Mouse (Mus musculus) neural tube, embryonic 15.5 days (tissue): Measurements from ENCODE around the gene Atp10b. TPM values are rescaled to one million over a fixed set of nuclear protein-coding genes. Genes with fewer than 3 reads are reported as not detected.
"Not testable (repeated sequence)": the region's sequence is repeated elsewhere in the genome, so short reads cannot be mapped to it uniquely, and the experiment has no call there.

Source experiments
- ATAC-seq: fragments of 200-750 bp; cut with Nextera tagmentation; 2 replicates; pipeline ENCODE4 v1.8.0; 2017; ENCODE audit warnings: mild to moderate bottlenecking, moderate TSS enrichment, moderate library complexity; ENCODE audit not compliant: low FRiP score
- H3K27ac ChIP-seq: fragments of 300-500 bp; sonication (generic); replicated peaks from 2 replicates; pipeline ENCODE4 v1.5.1; 2015; ENCODE audit warnings: mild to moderate bottlenecking, inconsistent platforms
- H3K27me3 ChIP-seq: fragments of 300-500 bp; sonication (generic); replicated peaks from 2 replicates; pipeline ENCODE4 v1.6.1; 2015; ENCODE audit warnings: inconsistent platforms
- H3K36me3 ChIP-seq: fragments of 300-500 bp; sonication (generic); 2 replicates; pipeline ENCODE4 v1.6.1; 2015; ENCODE audit warnings: inconsistent platforms
- H3K4me1 ChIP-seq: fragments of 300-500 bp; sonication (generic); 2 replicates; pipeline ENCODE4 v1.6.1; 2015; ENCODE audit warnings: inconsistent platforms
- H3K4me2 ChIP-seq: fragments of 300-500 bp; sonication (generic); 2 replicates; pipeline ENCODE4 v1.6.1; 2015; ENCODE audit warnings: inconsistent platforms, mild to moderate bottlenecking, moderate library complexity
- H3K4me3 ChIP-seq: fragments of 300-500 bp; sonication (generic); replicated peaks from 2 replicates; pipeline ENCODE4 v1.5.1; 2015; ENCODE audit warnings: mild to moderate bottlenecking, inconsistent platforms
- H3K9ac ChIP-seq: fragments of 300-500 bp; sonication (generic); replicated peaks from 2 replicates; pipeline ENCODE4 v1.6.1; 2015; ENCODE audit warnings: mild to moderate bottlenecking, inconsistent platforms
- H3K9me3 ChIP-seq: fragments of 300-500 bp; sonication (generic); replicated peaks from 2 replicates; pipeline ENCODE4 v1.6.1; 2016; ENCODE audit warnings: inconsistent platforms
- WGBS: fragments of 180-500 bp; shearing (Covaris S2); methylation state at CpG from one replicate; pipeline ENCODE4 v1.1.7; 2015; ENCODE audit warnings: mixed read lengths; 5-methylcytosine and 5-hydroxymethylcytosine counted together
- polyA plus RNA-seq: library from polyadenylated mRNA; unstranded; fragments of >200 nt; fragmentation: Nextera tagmentation; extraction: Ambion mirVana; gene quantifications from 2 replicates; pipeline ENCODE4 v1.2.1, GENCODE M21; 2015

Gene Atp10b
- 0.15 and 0.41 TPM in 2 replicates for polyA plus RNA-seq

GRCm38 (mm10) chr11:43149577-43149976 lies at the start of gene Atp10b:
Gene Atp10b, plus strand, starts transcription at chr11:43149877.
- WGBS = 70% methylated on average over 1 of the region's 1 CpGs
- H3K4me1 ChIP-seq = no peaks in the 10 kb centered on the region
- ATAC-seq = no peak
- no peak within 1 kb of the TSS for H3K4me2 ChIP-seq
- H3K4me3 ChIP-seq = no peak within 1 kb of the TSS
- no peaks in the 10 kb centered on the region for H3K27me3 ChIP-seq
- no peak within 1 kb of the TSS for H3K27ac ChIP-seq
- no peak within 1 kb of the TSS for H3K9ac ChIP-seq
- H3K36me3 ChIP-seq = no peaks in the 10 kb centered on the region
- no peaks in the 10 kb centered on the region for H3K9me3 ChIP-seq

- H3K27ac ChIP-seq = no peak overlapping the region
- WGBS = 61% methylated on average over 1 of the region's 1 CpGs
- no peaks in the 10 kb centered on the region for H3K27me3 ChIP-seq
- ATAC-seq = no peak
- no peak overlapping the region for H3K4me2 ChIP-seq
- H3K9ac ChIP-seq = no peak overlapping the region
- H3K36me3 ChIP-seq = no peaks in the 10 kb centered on the region
- no peaks in the 10 kb centered on the region for H3K4me1 ChIP-seq
- no peaks in the 10 kb centered on the region for H3K9me3 ChIP-seq
- no peak overlapping the region for H3K4me3 ChIP-seq
These were observed 48.3 kb upstream of the Atp10b start for GRCm38 (mm10) chr11:43101357-43101756.

- 90% methylated on average over 4 of the region's 4 CpGs for WGBS
- H3K27me3 ChIP-seq = no peaks in the 10 kb centered on the region
These were observed 23.7 kb upstream of the Atp10b start for GRCm38 (mm10) chr11:43125908-43126477.

GRCm38 (mm10) chr11:43126573-43126972 lies 23.1 kb upstream of the Atp10b start:
- H3K27ac ChIP-seq, H3K9ac ChIP-seq, ATAC-seq, H3K9me3 ChIP-seq, H3K36me3 ChIP-seq, H3K4me3 ChIP-seq, H3K4me1 ChIP-seq, H3K27me3 ChIP-seq, H3K4me2 ChIP-seq: not testable (repeated sequence)
- 80% methylated on average over 11 of the region's 12 CpGs for WGBS

More at GRCm38 (mm10) chr11:43125908-43126477, 23.7 kb upstream of the Atp10b start:
- H3K27ac ChIP-seq = no peak overlapping the region
- no peak overlapping the region for H3K4me3 ChIP-seq
- H3K4me2 ChIP-seq = no peak overlapping the region
- H3K4me1 ChIP-seq = no peaks in the 10 kb centered on the region
- no peak for ATAC-seq
- 0 out of 2 replicates have a peak, but pooled peaks cover 3% of the 10 kb centered on the region for H3K9me3 ChIP-seq
- no peaks in the 10 kb centered on the region for H3K36me3 ChIP-seq
- no peak overlapping the region for H3K9ac ChIP-seq

GRCm38 (mm10) chr11:43141296-43141695 lies 8.4 kb upstream of the Atp10b start:
- H3K9me3 ChIP-seq = no peaks in the 10 kb centered on the region
- no peak overlapping the region for H3K4me2 ChIP-seq
- 98% methylated on average over 1 of the region's 1 CpGs for WGBS
- no peaks in the 10 kb centered on the region for H3K27me3 ChIP-seq
- H3K36me3 ChIP-seq = no peaks in the 10 kb centered on the region
- no peaks in the 10 kb centered on the region for H3K4me1 ChIP-seq
- no peak overlapping the region for H3K4me3 ChIP-seq
- no peak for ATAC-seq
- H3K9ac ChIP-seq = no peak overlapping the region
- H3K27ac ChIP-seq = no peak overlapping the region

- no peaks in the 10 kb centered on the region for H3K36me3 ChIP-seq
- no peak overlapping the region for H3K4me2 ChIP-seq
- no peaks in the 10 kb centered on the region for H3K9me3 ChIP-seq
- H3K4me1 ChIP-seq = no peaks in the 10 kb centered on the region
- no peak overlapping the region for H3K9ac ChIP-seq
- H3K27ac ChIP-seq = no peak overlapping the region
- no peak overlapping the region for H3K4me3 ChIP-seq
- H3K27me3 ChIP-seq = no peaks in the 10 kb centered on the region
- ATAC-seq = no peak
- WGBS = 94% methylated on average over 1 of the region's 1 CpGs
These were observed 6.9 kb upstream of the Atp10b start for GRCm38 (mm10) chr11:43142811-43143210.

- no peak overlapping the region for H3K4me2 ChIP-seq
- WGBS = 89% methylated on average over 1 of the region's 1 CpGs
- H3K27ac ChIP-seq = no peak overlapping the region
- no peaks in the 10 kb centered on the region for H3K9me3 ChIP-seq
- H3K36me3 ChIP-seq = no peaks in the 10 kb centered on the region
- ATAC-seq = no peak
- no peaks in the 10 kb centered on the region for H3K27me3 ChIP-seq
- no peak overlapping the region for H3K9ac ChIP-seq
- H3K4me1 ChIP-seq = no peaks in the 10 kb centered on the region
- H3K4me3 ChIP-seq = no peak overlapping the region
These were observed 5.5 kb upstream of the Atp10b start for GRCm38 (mm10) chr11:43144178-43144577.

GRCm38 (mm10) chr11:43144882-43145281 lies 4.8 kb upstream of the Atp10b start:
- H3K27ac ChIP-seq, H3K4me3 ChIP-seq, ATAC-seq, H3K9me3 ChIP-seq, H3K27me3 ChIP-seq, H3K36me3 ChIP-seq, H3K9ac ChIP-seq, H3K4me2 ChIP-seq, H3K4me1 ChIP-seq: not testable (repeated sequence)
- WGBS = 37% methylated on average over 2 of the region's 2 CpGs

GRCm38 (mm10) chr11:43147380-43147779 lies 2.3 kb upstream of the Atp10b start:
- H3K9me3 ChIP-seq = no peaks in the 10 kb centered on the region
- no peak for ATAC-seq
- no peak overlapping the region for H3K9ac ChIP-seq
- no peak overlapping the region for H3K27ac ChIP-seq
- 77% methylated on average over 2 of the region's 2 CpGs for WGBS
- no peaks in the 10 kb centered on the region for H3K36me3 ChIP-seq
- H3K27me3 ChIP-seq = no peaks in the 10 kb centered on the region
- no peaks in the 10 kb centered on the region for H3K4me1 ChIP-seq
- H3K4me3 ChIP-seq = no peak overlapping the region
- H3K4me2 ChIP-seq = no peak overlapping the region

- Histone ChIP-seq H3K9me3 (no peaks in the 10 kb centered on the region), H3K4me1 (no peaks in the 10 kb centered on the region), H3K27ac (no peak overlapping the region), H3K4me3 (no peak overlapping the region), H3K4me2 (no peak overlapping the region), H3K27me3 (no peaks in the 10 kb centered on the region), H3K9ac (no peak overlapping the region), H3K36me3 (no peaks in the 10 kb centered on the region)
- ATAC-seq = no peak
- WGBS = 83% methylated on average over 1 of the region's 1 CpGs
These were observed 1.3 kb upstream of the Atp10b start for GRCm38 (mm10) chr11:43148341-43148740.

GRCm38 (mm10) chr11:43155004-43155403 lies 5.3 kb downstream of the Atp10b start:
- no peak for ATAC-seq
- Histone ChIP-seq H3K27ac (no peak overlapping the region), H3K4me2 (no peak overlapping the region), H3K9ac (no peak overlapping the region), H3K4me3 (no peak overlapping the region), H3K9me3 (no peaks in the 10 kb centered on the region), H3K27me3 (no peaks in the 10 kb centered on the region), H3K4me1 (peaks cover under 1% of the 10 kb centered on the region; the same call in 1 of the 2 replicates), H3K36me3 (no peaks in the 10 kb centered on the region)
- WGBS = 100% methylated on average over 1 of the region's 1 CpGs

- no peak for ATAC-seq
- no peak overlapping the region for H3K4me2 ChIP-seq
- H3K4me1 ChIP-seq = peaks cover 4% of the 10 kb centered on the region
- H3K4me3 ChIP-seq = no peak overlapping the region
- H3K36me3 ChIP-seq = no peaks in the 10 kb centered on the region
- H3K27me3 ChIP-seq = no peaks in the 10 kb centered on the region
- no peaks in the 10 kb centered on the region for H3K9me3 ChIP-seq
- H3K27ac ChIP-seq = no peak overlapping the region
- whole genome bisulfite sequencing = 82% methylated on average over 2 of the region's 2 CpGs
- no peak overlapping the region for H3K9ac ChIP-seq
These were observed 5.7 kb downstream of the Atp10b start for GRCm38 (mm10) chr11:43155417-43155816.
